Mouse (Mus musculus) cerebellum, postnatal 36 days (tissue): ENCODE measurements around the gene Trmt6.

Experiments used
- DNase-seq, 2 experiments: peaks; one replicate each; pipeline ENCODE4 v3.0.0; 2021 to 2022; ENCODE audit warnings: mixed read lengths in 2 of 2

The Trmt6 gene

GRCm38 (mm10) chr2:132815608-132816314, at the start of gene Trmt6, which contains the start of gene Mcm8:
Gene Trmt6, minus strand, starts transcription at chr2:132816055.
Gene Mcm8, plus strand, starts transcription at chr2:132816141.
- DNase-seq: peak; percentile 87 to 93

GRCm38 (mm10) chr2:132863325-132863724, 47.5 kb upstream of the Trmt6 start:
- no peak for DNase-seq

- DNase-seq: peak; percentile 38 to 50
These were observed 45.6 kb upstream of the Trmt6 start for GRCm38 (mm10) chr2:132861456-132861855.

GRCm38 (mm10) chr2:132860435-132860834, 44.6 kb upstream of the Trmt6 start:
- no peak for DNase-seq

- DNase-seq: no peak
These were observed 40.5 kb upstream of the Trmt6 start for GRCm38 (mm10) chr2:132856333-132856732.

- no peak for DNase-seq
These were observed 37.2 kb upstream of the Trmt6 start for GRCm38 (mm10) chr2:132853051-132853450.

GRCm38 (mm10) chr2:132849141-132849540, 33.3 kb upstream of the Trmt6 start:
- no peak for DNase-seq

GRCm38 (mm10) chr2:132848361-132848760, 32.5 kb upstream of the Trmt6 start:
- no peak for DNase-seq

GRCm38 (mm10) chr2:132847581-132847980, 31.7 kb upstream of the Trmt6 start:
- DNase-seq: no peak

GRCm38 (mm10) chr2:132846407-132847358, 30.8 kb upstream of the Trmt6 start, which contains the start of gene Crls1:
Gene Crls1, plus strand, starts transcription at chr2:132846666.
- peak; percentile 98 to 99 for DNase-seq

- DNase-seq: peak in 1 of 2 experiments; percentile 14
These were observed 25.2 kb upstream of the Trmt6 start for GRCm38 (mm10) chr2:132841071-132841470.

- DNase-seq: no peak
These were observed 12.9 kb downstream of the Trmt6 start for GRCm38 (mm10) chr2:132802976-132803375.

GRCm38 (mm10) chr2:132794204-132794586, 21.7 kb downstream of the Trmt6 start:
- peak; percentile 48 to 51 for DNase-seq

- DNase-seq: peak; percentile 87 to 88
These were observed 22.2 kb downstream of the Trmt6 start for GRCm38 (mm10) chr2:132793441-132794203.

GRCm38 (mm10) chr2:132784039-132784438, 31.8 kb downstream of the Trmt6 start:
- peak; percentile 73 to 81 for DNase-seq

GRCm38 (mm10) chr2:132781439-132782068, 34.3 kb downstream of the Trmt6 start:
- DNase-seq: peak; percentile 86 to 89

- no peak for DNase-seq
These were observed 34.9 kb downstream of the Trmt6 start, which contains the start of gene Chgb for GRCm38 (mm10) chr2:132780978-132781377. Gene Chgb, plus strand, starts transcription at chr2:132781278.

GRCm38 (mm10) chr2:132770822-132771221, 45.0 kb downstream of the Trmt6 start:
- no peak for DNase-seq

GRCm38 (mm10) chr2:132757911-132758310, 57.9 kb downstream of the Trmt6 start:
- DNase-seq: no peak
